Mouse (Mus musculus): ENCODE measurements around the gene Srd5a3. TPM values are rescaled to one million over a fixed set of nuclear protein-coding genes. Genes with fewer than 3 reads are reported as not detected.
"Not testable (repeated sequence)": the region's sequence is repeated elsewhere in the genome, so short reads cannot be mapped to it uniquely, and the experiment has no call there.

Srd5a3 gene
- polyA plus RNA-seq (2016; fragmentation: Nextera tagmentation; extraction: Ambion mirVana): 18.9 and 20.1 TPM in 2 replicates

DNA sequence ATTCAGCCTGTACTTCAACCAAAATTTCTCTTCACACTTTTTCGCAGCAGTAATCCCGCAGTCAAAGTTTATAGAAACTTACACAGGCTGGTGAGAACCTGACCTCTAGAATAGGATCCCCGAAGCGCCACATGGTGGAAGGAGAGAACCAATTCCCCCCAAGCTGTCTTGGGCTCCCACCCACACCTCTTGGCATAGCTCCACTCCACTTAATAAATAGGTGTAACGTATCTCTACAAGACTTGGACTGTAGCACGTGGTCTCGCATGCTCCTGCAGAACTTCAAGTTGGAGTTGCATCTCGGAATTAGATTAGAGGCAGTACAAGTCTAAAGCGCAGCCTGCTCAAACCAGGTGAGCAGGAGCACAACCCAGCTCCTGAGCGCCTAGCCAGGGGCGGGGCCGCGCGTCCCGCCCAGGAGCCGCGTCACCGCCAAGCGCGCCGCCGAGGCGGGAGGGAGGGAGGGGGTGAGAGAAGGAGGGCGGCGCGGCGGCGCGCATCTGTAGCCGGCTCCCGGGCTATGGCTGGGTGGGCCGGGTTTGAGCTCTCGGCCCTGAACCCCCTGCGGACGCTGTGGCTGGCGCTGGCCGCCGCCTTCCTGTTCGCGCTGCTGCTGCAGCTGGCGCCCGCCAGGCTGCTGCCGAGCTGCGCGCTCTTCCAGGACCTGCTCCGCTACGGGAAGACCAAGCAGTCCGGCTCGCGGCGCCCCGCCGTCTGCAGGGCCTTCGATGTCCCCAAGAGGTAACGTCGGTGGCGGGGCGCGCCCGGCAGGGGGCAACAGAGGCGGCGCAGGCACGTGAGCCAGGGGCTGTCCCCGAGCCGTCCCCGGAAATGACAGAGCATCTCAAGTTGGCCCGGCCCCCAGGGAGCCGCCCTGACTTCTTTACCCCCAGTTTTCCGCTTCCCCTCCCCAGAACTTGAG lies at the start of gene Srd5a3:
Gene Srd5a3 (plus strand): TSS at position 464 of the 922 bp plus-strand sequence.
- H3K27me3 ChIP-seq: peaks cover 8% of the 10 kb centered on the region; the same call in 1 of the 2 replicates
- H3K9me3 ChIP-seq (replicated peaks): no peaks in the 10 kb centered on the region
- peaks cover 12% of the 10 kb centered on the region for H3K4me1 ChIP-seq
- peak within 1 kb of the TSS; percentile 75 for H3K4me2 ChIP-seq (replicated peaks)
- 1% methylated on average over 67 of the region's 69 CpGs for WGBS
- ATAC-seq (ENCODE audit: low FRiP score): peak; percentile 95
- H3K9ac ChIP-seq: peak within 1 kb of the TSS; percentile 78
- H3K27ac ChIP-seq: peak within 1 kb of the TSS; percentile 95
- no peaks in the 10 kb centered on the region for H3K36me3 ChIP-seq
- H3K4me3 ChIP-seq: peak within 1 kb of the TSS; percentile 68

DNA sequence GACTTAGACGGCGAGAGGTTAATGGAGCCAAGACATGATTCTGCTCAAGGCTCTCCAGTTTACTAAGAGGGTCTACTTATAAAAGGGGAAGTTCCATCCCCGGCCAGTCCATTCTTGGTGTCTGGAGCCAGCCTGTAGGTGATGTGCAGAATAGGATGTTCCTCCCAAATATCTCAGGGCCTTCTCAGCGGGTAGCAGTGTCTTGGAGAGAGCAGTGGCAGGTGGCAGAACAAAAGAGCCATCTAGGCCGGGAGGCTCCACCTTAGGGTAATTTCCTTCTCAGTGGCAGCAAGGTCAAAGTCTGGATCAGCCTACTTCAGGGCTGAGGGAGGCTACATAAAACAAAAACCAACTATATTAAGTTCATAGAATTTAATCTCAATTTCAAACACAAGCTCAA lies 36.3 kb upstream of the Srd5a3 start:
- not testable (repeated sequence) for H3K4me2 ChIP-seq (replicated peaks); H3K27ac ChIP-seq; ATAC-seq (ENCODE audit: low FRiP score); H3K4me3 ChIP-seq; H3K27me3 ChIP-seq; H3K36me3 ChIP-seq; H3K4me1 ChIP-seq; H3K9ac ChIP-seq; H3K9me3 ChIP-seq (replicated peaks)
- 76% methylated on average over 5 of the region's 5 CpGs for WGBS

DNA sequence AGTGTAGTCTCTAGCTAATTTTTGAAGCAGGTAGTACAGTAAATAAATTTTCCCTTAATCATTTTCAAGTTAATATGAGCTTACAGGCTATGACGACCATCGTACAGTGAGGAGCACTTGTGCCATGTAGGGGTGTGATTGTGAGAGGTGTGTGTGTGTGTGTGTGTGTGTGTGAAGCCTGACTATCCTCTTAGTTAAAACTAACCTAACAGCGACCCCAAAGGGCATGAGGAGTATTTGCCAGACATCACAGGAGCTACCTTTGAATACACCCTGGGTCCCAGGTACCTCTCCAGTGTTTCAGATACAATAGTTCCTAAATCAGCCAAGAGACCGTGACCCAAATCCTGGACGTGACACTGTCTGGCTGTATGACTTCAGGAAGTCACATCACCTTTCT lies 32.8 kb upstream of the Srd5a3 start:
- H3K36me3 ChIP-seq: no peaks in the 10 kb centered on the region
- no peaks in the 10 kb centered on the region for H3K4me1 ChIP-seq
- H3K27me3 ChIP-seq: no peaks in the 10 kb centered on the region
- ATAC-seq (ENCODE audit: low FRiP score): no peak
- no peak overlapping the region for H3K27ac ChIP-seq
- WGBS: 81% methylated on average over 5 of the region's 5 CpGs
- H3K4me2 ChIP-seq (replicated peaks): no peak overlapping the region
- no peak overlapping the region for H3K9ac ChIP-seq
- H3K9me3 ChIP-seq (replicated peaks): no peaks in the 10 kb centered on the region
- no peak overlapping the region for H3K4me3 ChIP-seq

DNA sequence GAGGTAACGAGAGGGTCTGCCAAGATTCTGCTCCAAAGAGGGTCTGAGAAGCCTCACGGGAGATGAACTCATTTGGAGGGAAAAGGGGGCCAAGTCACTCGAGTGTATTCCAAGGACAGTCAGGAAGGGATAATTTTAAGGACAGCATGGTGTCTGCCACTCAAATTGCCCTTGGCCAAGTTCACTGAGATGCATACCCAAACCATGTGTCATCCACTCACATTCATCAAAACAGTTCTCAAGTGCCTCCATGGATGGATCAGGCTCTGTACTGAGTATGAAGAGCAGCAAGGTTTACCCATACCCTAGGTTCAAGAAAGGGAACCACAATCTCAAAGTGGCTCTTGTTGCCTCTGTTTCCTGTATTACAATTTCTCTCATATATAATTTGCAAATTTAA lies 31.6 kb upstream of the Srd5a3 start:
- Histone ChIP-seq H3K4me2 (replicated peaks) (no peak overlapping the region), H3K27ac (no peak overlapping the region), H3K9me3 (replicated peaks) (no peaks in the 10 kb centered on the region), H3K4me1 (no peaks in the 10 kb centered on the region), H3K4me3 (no peak overlapping the region), H3K36me3 (no peaks in the 10 kb centered on the region), H3K9ac (no peak overlapping the region), H3K27me3 (no peaks in the 10 kb centered on the region)
- WGBS: 81% methylated on average over 3 of the region's 3 CpGs
- ATAC-seq (ENCODE audit: low FRiP score): no peak

DNA sequence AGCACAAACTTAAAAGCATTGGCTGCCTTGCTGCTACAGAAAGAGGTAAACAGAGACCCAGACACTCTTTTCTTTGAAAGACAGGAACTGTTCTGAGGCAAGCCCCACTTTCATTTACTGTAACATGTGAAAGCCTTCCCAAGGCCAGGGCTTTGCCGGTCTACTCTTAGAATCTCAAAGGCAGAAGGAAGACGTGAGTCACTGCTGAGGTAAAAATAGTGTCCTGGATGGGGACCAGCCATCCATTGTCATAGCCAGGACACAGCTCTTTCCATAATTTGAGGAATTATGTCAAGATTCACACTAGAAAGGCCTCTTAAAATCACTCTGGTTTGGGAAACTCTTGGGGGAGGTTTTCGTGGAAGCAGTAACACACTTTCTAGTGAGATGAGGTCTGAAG lies 28.9 kb upstream of the Srd5a3 start:
- H3K36me3 ChIP-seq: no peaks in the 10 kb centered on the region
- no peak overlapping the region for H3K27ac ChIP-seq
- no peaks in the 10 kb centered on the region for H3K9me3 ChIP-seq (replicated peaks)
- no peaks in the 10 kb centered on the region for H3K4me1 ChIP-seq
- no peak for ATAC-seq (ENCODE audit: low FRiP score)
- no peak overlapping the region for H3K4me3 ChIP-seq
- H3K4me2 ChIP-seq (replicated peaks): no peak overlapping the region
- WGBS: 86% methylated on average over 3 of the region's 3 CpGs
- no peak overlapping the region for H3K9ac ChIP-seq
- H3K27me3 ChIP-seq: no peaks in the 10 kb centered on the region

DNA sequence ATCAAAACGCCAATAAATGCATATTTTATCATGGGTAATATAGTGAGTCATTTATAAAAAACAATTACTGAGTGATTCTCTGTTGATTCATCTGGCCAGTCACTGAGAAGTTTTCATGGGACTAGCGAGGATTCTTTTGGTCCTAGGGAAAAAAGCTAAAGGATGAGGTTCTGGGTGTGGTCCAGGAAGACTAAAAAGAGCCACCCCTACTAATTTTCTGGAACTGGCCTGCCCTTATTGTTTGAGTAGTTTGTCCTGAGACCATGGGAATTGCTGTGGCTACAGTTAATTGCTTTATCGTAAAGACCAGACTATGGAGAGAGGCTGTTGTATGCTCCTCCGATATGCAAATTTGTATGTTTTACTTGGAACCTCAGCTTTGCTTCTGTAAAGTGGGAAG lies 28.1 kb upstream of the Srd5a3 start:
- H3K4me2 ChIP-seq (replicated peaks): no peak overlapping the region
- 82% methylated on average over 4 of the region's 4 CpGs for WGBS
- no peak overlapping the region for H3K4me3 ChIP-seq
- H3K27ac ChIP-seq: no peak overlapping the region
- H3K9me3 ChIP-seq (replicated peaks): no peaks in the 10 kb centered on the region
- H3K9ac ChIP-seq: no peak overlapping the region
- H3K27me3 ChIP-seq: no peaks in the 10 kb centered on the region
- ATAC-seq (ENCODE audit: low FRiP score): no peak
- no peaks in the 10 kb centered on the region for H3K4me1 ChIP-seq
- H3K36me3 ChIP-seq: no peaks in the 10 kb centered on the region

DNA sequence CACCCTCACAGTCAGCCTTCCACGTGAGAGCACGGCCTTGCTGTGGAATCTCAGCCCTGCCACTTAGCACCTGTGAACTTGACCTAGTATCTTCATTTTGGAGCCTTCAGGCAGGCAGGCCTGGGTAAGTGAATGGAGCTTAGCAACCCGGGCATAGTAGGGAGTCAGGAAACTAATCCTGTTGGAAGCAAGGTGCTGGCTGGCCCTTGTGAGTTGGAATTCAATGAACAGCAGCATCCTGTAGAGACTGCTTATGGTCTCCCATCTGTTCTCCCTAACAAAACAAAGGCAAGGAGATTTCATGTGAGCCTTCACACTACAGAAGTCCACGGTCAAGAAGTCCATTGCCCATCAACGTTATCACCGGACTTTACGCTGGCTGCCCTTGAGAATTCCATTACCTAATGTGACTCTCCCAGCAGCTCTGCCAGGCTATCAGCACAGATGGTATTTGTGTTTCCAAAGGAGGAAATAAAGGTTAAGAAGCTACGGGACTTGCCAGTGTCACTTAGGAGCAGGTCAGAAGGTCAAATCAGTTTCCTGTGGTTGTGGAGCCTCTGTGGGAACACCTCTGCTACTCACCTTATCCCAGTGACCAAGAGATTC lies 24.5 kb upstream of the Srd5a3 start:
- Histone ChIP-seq H3K9me3 (replicated peaks) (no peaks in the 10 kb centered on the region), H3K27me3 (no peaks in the 10 kb centered on the region), H3K9ac (no peak overlapping the region), H3K4me2 (replicated peaks) (no peak overlapping the region), H3K36me3 (no peaks in the 10 kb centered on the region), H3K4me3 (no peak overlapping the region), H3K4me1 (no peaks in the 10 kb centered on the region), H3K27ac (no peak overlapping the region)
- 80% methylated on average over 8 of the region's 8 CpGs for WGBS
- no peak for ATAC-seq (ENCODE audit: low FRiP score)

DNA sequence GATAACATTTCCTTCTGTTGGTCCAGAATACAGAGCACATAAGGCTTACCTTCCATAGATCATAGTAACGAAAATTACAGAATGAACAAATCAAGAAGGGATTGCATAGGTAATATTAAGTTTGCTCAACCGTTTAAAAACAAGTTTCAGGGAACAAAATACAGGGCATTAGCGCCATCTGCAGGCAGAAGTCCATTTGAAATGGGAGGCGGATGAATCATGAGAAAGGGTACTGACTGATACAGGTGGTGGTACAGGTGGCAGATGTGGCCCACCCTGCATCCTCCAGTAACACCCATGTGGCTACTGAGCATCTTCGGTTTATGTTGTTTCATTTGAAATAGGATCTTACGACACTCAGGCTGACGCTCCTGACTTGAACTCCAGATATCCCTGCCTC lies 21.6 kb upstream of the Srd5a3 start:
- 38% methylated on average over 7 of the region's 7 CpGs for WGBS

DNA sequence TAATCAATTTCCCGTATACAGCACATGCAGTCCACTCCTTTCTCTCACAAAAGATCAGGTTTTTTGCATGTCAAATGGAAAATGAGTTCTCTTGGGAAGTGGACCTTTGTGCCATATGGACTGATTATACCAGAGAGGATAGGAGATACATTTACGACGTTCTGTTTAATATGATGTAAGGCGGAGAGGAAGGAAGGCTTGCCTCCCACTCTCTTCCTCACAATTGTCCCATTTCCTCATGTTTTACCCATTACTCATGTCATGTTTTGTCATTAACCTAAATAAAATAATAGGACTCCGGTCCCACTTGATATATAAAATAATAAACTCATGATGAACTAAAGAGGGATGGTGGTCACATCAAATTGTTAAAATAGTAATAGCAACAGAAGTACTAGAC lies 19.4 kb upstream of the Srd5a3 start:
- 87% methylated on average over 5 of the region's 5 CpGs for WGBS
- no peaks in the 10 kb centered on the region for H3K4me1 ChIP-seq
- peaks cover 6% of the 10 kb centered on the region for H3K9me3 ChIP-seq (replicated peaks)
- no peak for ATAC-seq (ENCODE audit: low FRiP score)
- no peak overlapping the region for H3K27ac ChIP-seq
- H3K4me2 ChIP-seq (replicated peaks): no peak overlapping the region
- no peaks in the 10 kb centered on the region for H3K27me3 ChIP-seq
- H3K4me3 ChIP-seq: no peak overlapping the region
- H3K9ac ChIP-seq: no peak overlapping the region
- no peaks in the 10 kb centered on the region for H3K36me3 ChIP-seq

More for the DNA sequence above, 21.6 kb upstream of the Srd5a3 start:
- H3K27ac ChIP-seq: no peak overlapping the region
- no peak overlapping the region for H3K9ac ChIP-seq
- no peaks in the 10 kb centered on the region for H3K4me1 ChIP-seq
- no peaks in the 10 kb centered on the region for H3K27me3 ChIP-seq
- H3K9me3 ChIP-seq (replicated peaks): no peaks in the 10 kb centered on the region; the same call in 1 of the 2 replicates
- H3K36me3 ChIP-seq: no peaks in the 10 kb centered on the region
- H3K4me3 ChIP-seq: no peak overlapping the region
- ATAC-seq (ENCODE audit: low FRiP score): no peak
- H3K4me2 ChIP-seq (replicated peaks): no peak overlapping the region

DNA sequence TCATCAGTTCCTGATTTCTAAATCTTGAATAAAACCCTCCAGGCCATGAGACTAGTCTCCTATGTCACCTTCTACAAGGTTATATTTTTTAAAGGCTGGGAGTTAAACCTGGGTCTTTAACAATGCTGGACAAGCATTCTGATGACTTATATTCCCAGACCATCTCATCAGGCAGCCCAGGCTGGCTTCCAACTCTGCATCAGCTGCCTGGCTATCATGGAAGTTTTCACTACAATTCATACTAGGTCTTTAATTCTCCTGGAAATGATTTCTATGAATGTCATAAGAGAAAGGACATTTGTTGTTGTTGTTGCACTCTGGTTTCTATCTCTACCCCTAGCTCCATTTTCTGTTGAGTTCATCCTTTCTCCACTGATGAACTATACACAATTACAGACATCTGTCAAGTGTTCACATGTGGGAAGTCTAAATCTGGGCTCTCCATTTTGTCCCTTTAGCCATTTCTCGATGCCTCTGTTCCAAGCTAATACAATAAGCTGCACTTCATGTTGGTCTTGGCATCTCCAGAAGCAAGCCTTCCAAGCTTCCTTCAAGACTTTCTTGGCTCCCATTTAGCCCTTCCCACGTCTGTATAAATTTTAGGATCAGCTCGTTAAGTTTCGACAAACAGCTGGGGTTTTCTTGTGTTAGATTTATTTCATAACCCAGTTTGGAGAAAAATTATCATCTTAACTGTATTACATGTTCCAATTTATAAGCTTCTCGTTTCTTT lies 12.3 kb upstream of the Srd5a3 start:
- H3K36me3 ChIP-seq: no peaks in the 10 kb centered on the region
- no peak overlapping the region for H3K9ac ChIP-seq
- H3K4me3 ChIP-seq: no peak overlapping the region
- WGBS: 86% methylated on average over 5 of the region's 5 CpGs
- no peaks in the 10 kb centered on the region for H3K4me1 ChIP-seq
- no peak for ATAC-seq (ENCODE audit: low FRiP score)
- no peaks in the 10 kb centered on the region for H3K27me3 ChIP-seq
- no peak overlapping the region for H3K4me2 ChIP-seq (replicated peaks)
- H3K27ac ChIP-seq: no peak overlapping the region
- peaks cover 6% of the 10 kb centered on the region for H3K9me3 ChIP-seq (replicated peaks)

DNA sequence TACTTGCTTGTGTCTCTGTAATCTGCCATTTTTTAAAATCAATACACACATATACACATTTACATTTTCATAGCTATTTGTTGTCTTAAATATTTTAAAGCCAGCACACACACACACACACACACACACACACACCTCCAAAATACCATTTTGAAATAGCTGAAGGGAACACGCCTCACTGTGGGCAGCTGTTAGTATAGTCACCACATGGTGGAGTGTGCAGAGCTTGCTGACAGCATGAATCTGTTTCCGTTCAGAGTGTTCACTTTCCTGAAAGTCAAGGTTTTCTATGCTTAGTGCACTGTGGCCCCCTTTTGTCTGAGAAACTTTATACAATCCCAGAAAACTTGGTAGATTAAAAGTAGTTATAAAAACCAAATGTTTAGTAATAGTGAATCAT lies 9.8 kb upstream of the Srd5a3 start:
- 65% methylated on average over 2 of the region's 2 CpGs for WGBS
- Histone ChIP-seq H3K27me3 (no peaks in the 10 kb centered on the region), H3K4me1 (no peaks in the 10 kb centered on the region), H3K4me3 (no peak overlapping the region), H3K36me3 (no peaks in the 10 kb centered on the region), H3K4me2 (replicated peaks) (no peak overlapping the region), H3K27ac (no peak overlapping the region), H3K9ac (no peak overlapping the region), H3K9me3 (replicated peaks) (no peaks in the 10 kb centered on the region)
- no peak for ATAC-seq (ENCODE audit: low FRiP score)

DNA sequence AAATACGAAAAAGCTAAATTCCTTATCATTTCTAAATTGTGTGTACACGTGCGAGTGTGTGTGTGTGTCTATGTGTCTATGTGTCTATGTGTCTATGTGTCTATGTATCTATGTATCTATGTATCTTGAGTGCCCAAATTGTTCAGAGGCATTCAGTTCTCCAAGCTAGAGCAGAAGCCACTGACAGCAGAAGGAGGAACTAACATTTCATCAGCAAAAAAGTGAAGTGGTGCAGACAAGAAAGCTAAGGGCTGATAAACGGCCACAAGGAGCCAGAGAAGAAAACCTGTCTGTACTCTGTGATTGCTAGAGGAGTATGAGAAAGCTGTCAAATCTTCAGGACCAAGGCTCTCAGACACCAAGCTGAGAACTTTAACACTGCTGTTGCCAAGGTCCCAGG lies 8.1 kb upstream of the Srd5a3 start:
- Histone ChIP-seq H3K4me2 (replicated peaks) (no peak overlapping the region), H3K4me1 (no peaks in the 10 kb centered on the region), H3K9me3 (replicated peaks) (no peaks in the 10 kb centered on the region), H3K27me3 (0 out of 2 replicates have a peak, but pooled peaks cover under 1% of the 10 kb centered on the region), H3K9ac (no peak overlapping the region), H3K4me3 (no peak overlapping the region), H3K27ac (no peak overlapping the region), H3K36me3 (no peaks in the 10 kb centered on the region)
- ATAC-seq (ENCODE audit: low FRiP score): no peak
- WGBS: 89% methylated on average over 4 of the region's 4 CpGs
